Mouse (Mus musculus) myocyte (in vitro differentiated cells): Measurements from ENCODE around the gene Spc24. TPM values are rescaled to one million over a fixed set of nuclear protein-coding genes. Genes with fewer than 3 reads are reported as not detected.
A peak's percentile ranks its signal among the peaks of the same experiment; 100 is the strongest.

Source experiments
- H3K27me3 ChIP-seq: one replicate; pipeline ENCODE4 v1.6.1; 2011; ENCODE audit not compliant: control insufficient read depth, insufficient read depth, insufficient read length
- H3K36me3 ChIP-seq: one replicate; pipeline ENCODE4 v1.6.1; 2011; ENCODE audit not compliant: control insufficient read depth, insufficient read depth
- H3K4me2 ChIP-seq: one replicate; pipeline ENCODE4 v1.6.1; 2011; ENCODE audit warnings: low read depth, control low read depth
- H3K4me3 ChIP-seq: one replicate; pipeline ENCODE4 v1.5.1; 2011; ENCODE audit warnings: mild to moderate bottlenecking, control low read depth, moderate library complexity
- H3K79me2 ChIP-seq: one replicate; pipeline ENCODE4 v1.6.1; 2011; ENCODE audit not compliant: control insufficient read depth, insufficient read depth
- H3ac ChIP-seq: one replicate; pipeline ENCODE4 v1.6.1; 2011; ENCODE audit not compliant: control insufficient read depth, insufficient read length
- CEBPB ChIP-seq: IDR thresholded peaks from 2 replicates; pipeline ENCODE4 v1.6.1; 2011; ENCODE audit warnings: mild to moderate bottlenecking, moderate library complexity; ENCODE audit not compliant: poor library complexity, insufficient read depth, severe bottlenecking
- E2F4 ChIP-seq: IDR thresholded peaks from one replicate; pipeline ENCODE4 v1.6.1; 2011; ENCODE audit warnings: mild to moderate bottlenecking, control low read depth, moderate library complexity; ENCODE audit not compliant: insufficient read depth
- MAX ChIP-seq: IDR thresholded peaks from one replicate; pipeline ENCODE4 v1.6.1; 2011; ENCODE audit warnings: low read depth, mild to moderate bottlenecking, control low read depth
- MYOD1 ChIP-seq, 3 experiments: IDR thresholded peaks; one replicate each; pipeline ENCODE4 v1.6.1; 2011; ENCODE audit warnings: control low read depth in 2 of 3, low read depth in 2 of 3, mild to moderate bottlenecking in 2 of 3, moderate library complexity in 1 of 3; ENCODE audit not compliant: insufficient read length in 2 of 3, control insufficient read depth in 1 of 3
- MYOG ChIP-seq, 3 experiments: IDR thresholded peaks; one replicate each; pipeline ENCODE4 v1.6.1; 2011; ENCODE audit warnings: control low read depth in 2 of 3, low read depth in 2 of 3, mild to moderate bottlenecking in 2 of 3; ENCODE audit not compliant: insufficient read length in 2 of 3, control insufficient read depth in 1 of 3, insufficient read depth in 1 of 3
- POLR2A ChIP-seq: IDR thresholded peaks from one replicate; pipeline ENCODE4 v1.6.1; 2011; ENCODE audit warnings: low read depth, mild to moderate bottlenecking, control low read depth, moderate library complexity; ENCODE audit not compliant: insufficient read length
- POLR2AphosphoS2 ChIP-seq: IDR thresholded peaks from one replicate; pipeline ENCODE4 v1.6.1; 2011; ENCODE audit warnings: low read depth, control low read depth; ENCODE audit not compliant: insufficient read length
- REST ChIP-seq: IDR thresholded peaks from one replicate; pipeline ENCODE4 v1.6.1; 2011; ENCODE audit warnings: mild to moderate bottlenecking, control low read depth, moderate library complexity; ENCODE audit not compliant: insufficient read depth, insufficient read length
- SRF ChIP-seq: IDR thresholded peaks from one replicate; pipeline ENCODE4 v1.6.1; 2011; ENCODE audit warnings: low read depth; ENCODE audit not compliant: control insufficient read depth, insufficient read length
- TCF12 ChIP-seq: IDR thresholded peaks from one replicate; pipeline ENCODE4 v1.6.1; 2011; ENCODE audit warnings: mild to moderate bottlenecking, control low read depth; ENCODE audit not compliant: poor library complexity, insufficient read depth, severe bottlenecking
- TCF3 ChIP-seq: IDR thresholded peaks from one replicate; pipeline ENCODE4 v1.6.1; 2011; ENCODE audit warnings: low read depth, control low read depth; ENCODE audit not compliant: insufficient read length
- USF1 ChIP-seq: IDR thresholded peaks from one replicate; pipeline ENCODE4 v1.6.1; 2011; ENCODE audit warnings: low read depth, mild to moderate bottlenecking, control low read depth, moderate library complexity
- polyA plus RNA-seq: library from polyadenylated mRNA; unstranded; fragments of >200 nt; fragmentation: generic; extraction: Trizol; gene quantifications from one replicate; pipeline ENCODE4 v1.2.1, GENCODE M21; 2012; ENCODE audit warnings: missing spikeins

Spc24 gene
- polyA plus RNA-seq, 1 experiment: 31.0 TPM

DNA sequence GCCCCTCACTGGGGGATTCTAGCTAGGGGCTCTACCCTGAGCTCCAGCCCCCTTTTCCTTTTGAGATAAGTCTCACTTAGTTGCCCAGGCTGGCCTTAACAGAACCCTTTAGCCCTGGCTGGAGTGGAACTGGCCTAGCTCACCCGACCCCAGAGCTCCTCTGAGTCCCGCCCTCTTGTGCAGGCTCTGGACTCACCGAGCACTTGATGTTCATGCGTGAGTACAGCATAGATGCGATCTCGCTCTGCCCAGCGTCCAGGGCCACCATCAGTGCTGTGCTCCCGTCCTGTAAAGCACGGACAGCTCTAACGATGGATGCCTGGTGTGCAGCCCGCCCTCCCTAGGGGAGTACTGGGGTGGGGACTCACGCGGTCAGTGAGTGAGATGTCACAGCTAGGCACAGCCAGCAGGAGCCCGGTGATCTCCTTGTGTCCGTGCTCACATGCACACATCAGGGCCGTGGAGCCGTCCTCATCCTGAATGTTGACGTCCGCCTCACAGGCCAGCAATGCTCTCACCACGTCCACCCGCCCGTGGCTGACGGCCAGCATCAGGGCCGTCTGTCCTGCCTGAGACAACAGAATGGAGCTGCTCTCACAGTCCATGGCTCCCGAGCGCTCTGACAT lies 9.6 kb upstream of the Spc24 start:
- TF ChIP-seq MYOD1 (IDR thresholded peaks at IDR 0.05; ENCODE audit: control insufficient read depth in 1 of 3, insufficient read length in 2 of 3, low read depth in 2 of 3) (peak in 1 of 3 experiments; percentile 2), MYOG (IDR thresholded peaks at IDR 0.05; ENCODE audit: control insufficient read depth in 1 of 3, insufficient read depth in 1 of 3, insufficient read length in 2 of 3, low read depth in 2 of 3) (no peak), TCF12 (no peak), REST (no peak), POLR2AphosphoS2 (no peak), MAX (no peak)
- H3ac ChIP-seq: no peak overlapping the region
- no peaks in the 10 kb centered on the region for H3K79me2 ChIP-seq
- H3K4me2 ChIP-seq: no peak overlapping the region
- no peaks in the 10 kb centered on the region for H3K27me3 ChIP-seq
- H3K4me3 ChIP-seq: no peak overlapping the region
- H3K36me3 ChIP-seq: peaks cover 30% of the 10 kb centered on the region

DNA sequence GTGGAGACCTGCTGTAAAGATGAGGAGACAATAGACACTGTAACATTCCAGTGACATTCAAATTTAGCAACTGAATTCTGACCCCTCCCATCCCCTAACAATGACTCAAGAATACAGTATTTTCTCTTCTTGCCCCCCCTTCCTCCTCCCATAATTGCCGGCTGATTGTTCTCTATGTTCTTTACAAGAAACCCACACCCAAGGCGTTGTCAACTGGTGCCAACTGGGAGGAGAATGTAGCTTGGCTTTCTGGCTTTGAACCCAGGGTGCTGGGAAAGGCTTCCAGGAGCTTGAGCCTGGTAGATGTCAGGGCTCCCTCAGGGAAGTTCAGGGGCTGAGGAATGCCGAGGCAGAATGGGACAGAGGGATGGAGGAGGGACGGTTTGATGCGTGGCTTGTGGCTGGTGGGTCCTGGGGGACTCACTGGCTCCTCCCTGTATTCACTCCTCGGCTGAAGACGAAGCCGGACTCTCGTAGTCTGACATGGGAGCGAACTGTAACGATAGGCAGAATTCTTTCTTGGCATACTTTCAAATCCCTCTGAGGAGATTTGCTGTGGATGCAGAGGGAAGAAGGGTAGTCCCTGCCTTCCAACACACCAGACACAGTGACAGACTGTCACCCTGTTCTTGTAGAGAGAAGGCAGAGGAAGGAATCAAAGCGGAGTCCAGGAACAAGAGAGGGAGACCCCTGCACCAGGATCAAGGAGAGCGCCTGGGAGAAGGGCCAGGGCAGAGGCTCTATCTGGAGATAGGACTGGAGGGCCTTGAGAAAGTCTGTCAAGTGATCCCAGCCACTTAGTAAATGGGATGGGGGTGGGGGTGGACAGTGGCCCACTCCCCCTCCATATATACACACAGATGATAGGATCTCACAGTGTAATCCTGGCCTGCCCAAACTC lies 8.7 kb upstream of the Spc24 start:
- Histone ChIP-seq H3K36me3 (peaks cover 26% of the 10 kb centered on the region), H3K27me3 (no peaks in the 10 kb centered on the region), H3K4me2 (no peak overlapping the region), H3ac (no peak overlapping the region), H3K79me2 (no peaks in the 10 kb centered on the region), H3K4me3 (no peak overlapping the region)
- TF ChIP-seq MYOD1 (IDR thresholded peaks at IDR 0.05; ENCODE audit: control insufficient read depth in 1 of 3, insufficient read length in 2 of 3, low read depth in 2 of 3) (no peak), CEBPB (no peak), TCF3 (no peak), POLR2A (no peak), MAX (no peak), E2F4 (no peak)

DNA sequence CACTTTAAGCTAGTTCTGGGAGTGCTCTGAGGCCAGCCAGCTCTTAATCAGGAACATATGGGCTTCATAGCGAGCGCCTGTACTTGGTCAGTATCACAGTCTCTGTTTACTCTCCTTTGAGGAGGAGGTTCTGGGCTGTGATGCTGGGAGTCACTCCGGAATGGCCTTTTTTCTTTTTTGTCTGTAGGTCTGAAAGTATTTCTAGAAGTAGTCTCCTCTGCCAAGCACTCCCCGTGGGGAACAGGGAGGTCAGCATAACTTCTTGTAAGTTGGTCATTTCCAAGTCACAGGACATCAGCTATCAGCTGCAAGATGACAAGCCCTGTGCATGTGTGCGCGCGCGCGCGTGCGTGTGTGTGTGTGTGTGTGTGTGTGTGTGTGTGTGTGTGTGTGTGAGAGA lies 7.8 kb upstream of the Spc24 start:
- Histone ChIP-seq H3K79me2 (no peaks in the 10 kb centered on the region), H3K36me3 (peaks cover 26% of the 10 kb centered on the region), H3K4me2 (no peak overlapping the region), H3ac (no peak overlapping the region), H3K4me3 (no peak overlapping the region), H3K27me3 (no peaks in the 10 kb centered on the region)
- TF ChIP-seq SRF (no peak), POLR2AphosphoS2 (no peak), POLR2A (no peak), MYOG (IDR thresholded peaks at IDR 0.05; ENCODE audit: control insufficient read depth in 1 of 3, insufficient read depth in 1 of 3, insufficient read length in 2 of 3, low read depth in 2 of 3) (no peak), TCF12 (no peak), REST (no peak), USF1 (no peak), CEBPB (no peak), TCF3 (no peak), MAX (no peak), MYOD1 (IDR thresholded peaks at IDR 0.05; ENCODE audit: control insufficient read depth in 1 of 3, insufficient read length in 2 of 3, low read depth in 2 of 3) (no peak), E2F4 (no peak)

DNA sequence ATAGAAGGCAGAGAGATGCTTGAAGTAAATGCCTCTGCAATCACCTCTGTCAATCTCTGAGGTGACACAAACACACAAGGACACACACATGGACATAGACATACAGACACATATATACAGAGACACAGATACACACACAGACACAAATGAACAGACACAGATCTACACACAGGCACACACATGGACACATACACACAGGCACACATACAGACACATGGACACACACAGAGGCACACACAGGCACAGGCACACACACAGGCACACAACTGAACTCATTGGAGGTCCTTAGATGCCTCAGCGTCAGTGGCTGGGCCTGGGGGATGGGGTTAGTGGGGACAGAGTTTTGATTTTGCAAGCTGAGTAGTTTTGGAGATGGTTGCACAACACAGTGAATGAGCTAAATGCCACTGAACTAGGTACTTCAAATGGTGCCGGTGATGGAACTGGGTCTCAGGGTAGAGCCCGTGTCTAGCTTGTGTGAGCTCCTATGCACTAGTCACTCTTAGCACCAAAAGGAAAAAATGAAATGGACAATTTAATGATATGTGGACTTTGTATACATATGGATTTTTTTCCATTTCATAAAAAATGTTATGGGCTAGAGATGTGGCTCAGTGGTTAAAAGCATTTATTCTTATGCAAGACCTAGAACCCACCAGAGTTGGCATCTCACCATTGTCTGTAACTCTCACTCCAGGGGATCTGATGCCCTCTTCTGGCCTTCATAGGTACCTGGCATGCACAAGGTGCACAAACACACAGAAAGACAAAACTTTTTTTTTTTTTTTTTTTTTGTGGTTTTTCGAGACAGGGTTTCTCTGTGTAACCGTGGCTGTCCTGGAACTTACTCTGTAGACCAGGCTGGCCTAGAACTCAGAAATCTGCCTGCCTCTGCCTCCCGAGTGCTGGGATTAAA lies 4.2 kb upstream of the Spc24 start:
- no peak overlapping the region for H3ac ChIP-seq
- peaks cover 11% of the 10 kb centered on the region for H3K36me3 ChIP-seq
- no peak overlapping the region for H3K4me3 ChIP-seq
- H3K4me2 ChIP-seq: no peak overlapping the region
- no peaks in the 10 kb centered on the region for H3K27me3 ChIP-seq
- H3K79me2 ChIP-seq: peaks cover 5% of the 10 kb centered on the region
- TF ChIP-seq CEBPB: no peak
- TF ChIP-seq REST: no peak
- TF ChIP-seq E2F4: no peak
- TF ChIP-seq MYOG (IDR thresholded peaks at IDR 0.05; ENCODE audit: control insufficient read depth in 1 of 3, insufficient read depth in 1 of 3, insufficient read length in 2 of 3, low read depth in 2 of 3): no peak
- peak; percentile 85 for TF ChIP-seq POLR2AphosphoS2
- no peak for TF ChIP-seq MAX
- peak; percentile 44 for TF ChIP-seq POLR2A
- no peak for TF ChIP-seq SRF
- TF ChIP-seq MYOD1 (IDR thresholded peaks at IDR 0.05; ENCODE audit: control insufficient read depth in 1 of 3, insufficient read length in 2 of 3, low read depth in 2 of 3): no peak
